Mouse (Mus musculus) granulocyte monocyte progenitor cell, adult 5-6 weeks (primary cell): Measurements from ENCODE around the gene Tmem210. TPM values are rescaled to one million over a fixed set of nuclear protein-coding genes. Genes with fewer than 3 reads are reported as not detected.
"Not testable (repeated sequence)": the region's sequence is repeated elsewhere in the genome, so short reads cannot be mapped to it uniquely, and the experiment has no call there.

Experiments used
- ATAC-seq: replicated peaks from 2 replicates; pipeline ENCODE4 v1.8.0; 2016; ENCODE audit warnings: mild to moderate bottlenecking, moderate TSS enrichment, inconsistent platforms; ENCODE audit not compliant: poor library complexity, severe bottlenecking
- total RNA-seq, 2 experiments: library from RNA; stranded (forward) in 1 of 2; stranded (reverse) in 1 of 2; fragments of 200-712, 200-1000 nt in 1 of 2; fragments of >200 nt in 1 of 2; fragmentation: Nextera tagmentation in 1 of 2; gene quantifications; 2 replicates each; pipeline ENCODE4 v1.2.3; 2014 to 2017

Gene Tmem210
- not detected in 2 replicates for total RNA-seq (2014; fragmentation: Nextera tagmentation)
- total RNA-seq (2017), result not detected in 2 replicates

DNA sequence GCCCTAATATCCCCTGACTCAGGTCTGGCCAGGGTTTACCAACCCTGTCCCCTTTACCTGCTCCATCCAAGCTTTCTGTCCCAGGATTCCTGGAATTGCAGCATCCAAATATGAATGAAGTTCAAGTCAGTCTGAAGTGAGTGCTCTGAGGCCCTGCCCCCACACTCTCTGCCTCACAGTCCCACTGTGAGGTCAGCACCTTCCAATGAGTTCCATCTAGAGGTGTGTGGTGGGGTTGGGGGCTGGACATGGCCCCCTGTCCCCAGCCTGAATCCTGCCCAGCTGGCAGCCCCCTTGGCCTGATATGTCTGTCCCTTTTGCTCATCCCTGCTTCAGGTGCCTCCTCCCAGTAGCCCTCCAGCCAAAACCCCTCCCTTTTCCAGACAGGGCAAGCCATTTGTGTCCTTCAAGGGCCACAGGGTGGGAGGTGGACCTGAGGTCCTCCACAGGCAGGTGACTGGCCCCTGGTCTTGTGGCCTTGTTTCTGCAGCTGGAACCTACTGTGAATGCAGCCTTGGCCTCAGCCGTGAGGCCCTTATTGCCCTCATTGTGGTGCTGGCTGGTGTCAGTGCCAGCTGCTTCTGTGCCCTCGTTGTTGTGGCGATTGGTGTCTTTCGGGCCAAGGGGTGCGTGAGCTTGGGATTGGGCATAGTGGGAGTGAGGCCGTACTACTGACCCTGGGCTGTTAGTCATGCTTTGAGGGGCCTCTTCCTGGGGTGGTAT is at the start of gene Tmem210:
TSS of gene Tmem210 (plus strand) at position 219 of the 723 bp plus-strand sequence.
- no peak for ATAC-seq

DNA sequence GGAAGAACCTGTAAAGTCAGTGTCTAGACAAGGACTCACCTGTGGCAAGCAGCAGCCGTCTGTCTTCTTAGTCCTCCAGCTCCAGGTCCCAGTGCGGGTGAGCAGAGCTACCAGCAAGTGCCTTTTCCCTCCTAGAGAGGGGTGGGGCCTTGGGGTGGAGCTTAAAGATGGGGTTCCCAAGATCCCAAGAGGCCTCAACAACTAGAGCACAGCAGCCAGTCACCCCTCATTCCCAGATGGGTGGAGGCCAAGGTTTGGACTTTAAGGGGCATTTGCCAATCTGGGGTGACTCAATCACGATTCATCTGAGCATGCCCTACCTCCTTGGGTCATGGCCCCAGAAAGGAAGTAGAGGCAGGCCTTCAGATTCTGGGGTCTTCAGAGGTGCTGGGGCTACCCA is 48.2 kb upstream of the Tmem210 start:
- ATAC-seq, result no peak

- no peak for ATAC-seq
These were observed 47.6 kb upstream of the Tmem210 start for GRCm38 (mm10) chr2:25240310-25240709.

- ATAC-seq, result peak; percentile 82
These were observed 47.1 kb upstream of the Tmem210 start for GRCm38 (mm10) chr2:25240723-25241437.

GRCm38 (mm10) chr2:25241438-25241775 is 46.5 kb upstream of the Tmem210 start:
- no peak for ATAC-seq

GRCm38 (mm10) chr2:25242101-25242506 is 45.8 kb upstream of the Tmem210 start, which contains the start of the genes Rnf208 and Cysrt1:
Gene Rnf208, plus strand, starts transcription at chr2:25242255.
Gene Cysrt1, minus strand, starts transcription at chr2:25242452.
- ATAC-seq, result no peak

DNA sequence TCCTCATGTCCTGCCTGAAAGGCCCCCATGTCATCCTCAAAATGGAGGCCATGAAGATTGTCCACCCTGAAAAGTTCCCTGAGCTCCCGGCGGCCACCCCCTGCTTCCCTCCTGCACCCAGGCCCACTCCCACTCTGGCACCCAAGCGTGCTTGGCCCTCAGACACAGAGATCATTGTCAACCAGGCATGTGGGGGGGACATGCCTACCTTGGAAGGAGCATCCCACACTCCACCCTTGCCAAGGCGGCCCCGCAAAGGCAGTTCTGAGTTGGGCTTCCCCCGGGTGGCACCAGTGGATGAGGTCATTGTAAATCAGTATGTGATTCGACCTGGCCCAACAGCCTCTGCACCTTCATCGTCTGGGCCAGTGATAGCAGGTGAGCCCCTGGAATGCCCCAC is 44.6 kb upstream of the Tmem210 start:
- no peak for ATAC-seq

- ATAC-seq, result no peak
These were observed 43.8 kb upstream of the Tmem210 start for GRCm38 (mm10) chr2:25244144-25244543.

- ATAC-seq, result no peak
These were observed 41.5 kb upstream of the Tmem210 start, which contains the start of gene AL732309.1 for GRCm38 (mm10) chr2:25246183-25247072. Gene AL732309.1, minus strand, starts transcription at chr2:25246863.

GRCm38 (mm10) chr2:25252331-25252730 is 35.6 kb upstream of the Tmem210 start:
- ATAC-seq, result no peak

DNA sequence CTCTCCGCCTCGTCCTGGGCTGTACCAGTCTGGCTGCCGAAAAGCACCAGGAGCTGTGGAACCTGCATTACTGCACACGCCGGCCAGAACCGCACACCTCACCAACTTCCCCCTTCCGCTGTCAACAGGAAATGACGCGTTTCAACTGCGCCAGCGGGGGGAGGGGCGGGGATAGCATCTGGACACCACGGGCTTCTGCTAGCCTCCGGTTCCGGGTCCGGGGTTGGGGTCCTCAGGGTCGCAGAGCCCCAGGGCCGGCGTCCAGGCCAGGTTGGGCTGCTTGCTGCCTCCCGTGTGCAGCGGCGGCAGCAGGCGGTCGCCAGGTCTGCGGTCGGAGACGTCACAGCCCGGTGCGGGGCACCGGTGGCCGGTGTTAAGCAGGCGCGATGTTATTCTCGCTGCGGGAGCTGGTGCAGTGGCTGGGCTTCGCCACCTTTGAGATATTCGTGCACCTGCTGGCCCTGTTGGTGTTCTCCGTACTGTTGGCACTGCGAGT is 32.6 kb upstream of the Tmem210 start, which contains the start of gene Tmem203:
TSS of gene Tmem203 (plus strand) at position 156 of the 496 bp plus-strand sequence.
- ATAC-seq, result peak; percentile 91

- ATAC-seq, result peak; percentile 62
These were observed 31.4 kb upstream of the Tmem210 start for GRCm38 (mm10) chr2:25256443-25257109.

DNA sequence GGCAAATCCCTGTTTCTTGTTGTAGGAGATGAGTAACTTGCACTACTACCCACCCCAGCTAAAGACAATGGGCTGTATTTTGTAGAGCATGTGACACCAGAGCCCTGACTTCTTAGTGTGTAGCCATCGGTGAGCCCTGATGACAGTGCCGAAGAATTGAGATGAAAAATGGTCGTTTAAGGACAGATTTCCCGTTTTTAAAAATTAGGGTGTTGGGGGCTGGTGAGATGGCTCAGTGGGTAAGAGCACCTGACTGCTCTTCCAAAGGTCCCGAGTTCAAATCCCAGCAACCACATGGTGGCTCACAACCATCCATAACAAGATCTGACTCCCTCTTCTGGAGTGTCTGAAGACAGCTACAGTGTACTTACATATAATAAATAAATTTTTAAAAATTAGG is 30.7 kb upstream of the Tmem210 start:
- not testable (repeated sequence) for ATAC-seq

DNA sequence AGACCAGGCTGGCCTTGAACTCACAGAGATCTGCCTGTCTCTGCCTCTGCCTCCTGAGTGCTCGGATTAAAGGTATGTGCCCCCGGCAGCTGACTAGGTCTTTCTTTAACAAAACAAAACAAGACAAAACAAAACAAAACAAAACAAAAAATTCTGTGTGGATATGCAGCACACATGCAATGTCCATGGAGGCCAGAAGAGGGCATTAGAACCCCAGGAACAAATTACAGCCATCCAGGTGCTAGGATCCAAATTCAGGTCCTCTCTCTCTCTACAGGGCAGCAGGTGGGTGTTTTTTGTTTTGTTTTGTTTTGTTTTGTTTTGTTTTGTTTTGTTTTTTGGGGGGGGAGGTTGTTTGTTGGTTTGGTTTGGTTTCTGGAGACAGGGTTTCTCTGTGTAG is 29.1 kb upstream of the Tmem210 start:
- ATAC-seq, result no peak

DNA sequence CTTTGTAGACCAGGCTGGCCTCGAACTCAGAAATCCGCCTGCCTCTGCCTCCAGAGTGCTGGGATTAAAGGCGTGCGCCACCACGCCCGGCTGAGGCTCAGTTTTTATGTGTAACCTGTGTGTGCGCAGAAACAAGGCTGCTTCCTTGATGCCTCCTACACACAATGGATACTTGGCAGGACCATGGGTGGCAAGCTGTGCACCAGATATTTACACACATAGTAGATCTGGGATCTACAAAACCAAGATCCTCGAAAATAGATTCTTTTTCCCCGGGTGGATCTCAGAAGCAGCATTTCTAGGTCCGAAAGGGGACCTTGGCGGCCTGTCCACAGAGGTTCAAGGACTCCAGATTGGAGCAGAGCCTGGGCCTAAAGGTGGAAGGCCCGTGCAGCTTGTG is 26.1 kb upstream of the Tmem210 start:
- ATAC-seq, result no peak

GRCm38 (mm10) chr2:25262291-25262767 is 25.6 kb upstream of the Tmem210 start, which contains the start of gene Tprn:
Gene Tprn, plus strand, starts transcription at chr2:25262618.
- peak; percentile 89 for ATAC-seq

DNA sequence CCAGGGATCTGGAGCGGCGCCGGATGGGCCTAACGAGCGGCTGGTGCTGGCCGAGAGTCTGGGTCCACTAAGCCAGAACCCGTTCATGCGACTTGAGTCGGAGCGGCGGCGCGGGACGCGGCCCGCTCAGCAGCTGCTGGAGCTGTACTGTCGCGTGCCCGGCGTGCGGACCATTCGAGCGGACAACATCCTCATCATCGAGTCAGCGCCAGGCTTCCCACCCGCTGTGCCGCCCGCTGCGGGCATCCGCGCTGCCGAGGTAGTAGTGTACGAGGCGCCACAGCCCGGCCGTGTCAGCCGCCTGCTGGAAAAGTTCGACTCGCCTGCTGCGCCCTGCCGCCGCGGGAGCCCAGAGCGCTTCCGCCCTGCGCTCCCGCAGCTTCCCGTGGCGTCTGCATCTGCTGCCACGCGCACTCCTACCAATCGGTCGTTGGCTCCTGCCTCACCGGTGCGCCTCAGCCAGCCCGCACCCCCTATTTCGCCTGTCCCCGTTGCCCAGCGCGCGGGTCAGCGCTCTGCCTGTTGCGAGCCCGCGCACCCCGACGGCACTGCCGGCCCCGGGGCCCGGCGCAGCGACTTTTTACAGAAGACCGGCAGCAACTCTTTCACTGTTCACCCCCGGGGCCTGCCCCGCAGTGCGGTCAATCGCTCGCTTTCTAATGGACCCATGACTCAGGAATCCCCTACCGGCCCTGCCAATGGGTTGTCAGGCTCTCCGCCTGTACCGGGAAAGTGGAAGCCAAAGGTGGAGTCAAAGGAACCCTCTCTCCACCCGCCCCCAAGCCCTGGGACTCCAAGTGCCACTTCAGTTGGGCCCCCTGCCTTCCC is 24.9 kb upstream of the Tmem210 start:
- peak; percentile 20 for ATAC-seq

DNA sequence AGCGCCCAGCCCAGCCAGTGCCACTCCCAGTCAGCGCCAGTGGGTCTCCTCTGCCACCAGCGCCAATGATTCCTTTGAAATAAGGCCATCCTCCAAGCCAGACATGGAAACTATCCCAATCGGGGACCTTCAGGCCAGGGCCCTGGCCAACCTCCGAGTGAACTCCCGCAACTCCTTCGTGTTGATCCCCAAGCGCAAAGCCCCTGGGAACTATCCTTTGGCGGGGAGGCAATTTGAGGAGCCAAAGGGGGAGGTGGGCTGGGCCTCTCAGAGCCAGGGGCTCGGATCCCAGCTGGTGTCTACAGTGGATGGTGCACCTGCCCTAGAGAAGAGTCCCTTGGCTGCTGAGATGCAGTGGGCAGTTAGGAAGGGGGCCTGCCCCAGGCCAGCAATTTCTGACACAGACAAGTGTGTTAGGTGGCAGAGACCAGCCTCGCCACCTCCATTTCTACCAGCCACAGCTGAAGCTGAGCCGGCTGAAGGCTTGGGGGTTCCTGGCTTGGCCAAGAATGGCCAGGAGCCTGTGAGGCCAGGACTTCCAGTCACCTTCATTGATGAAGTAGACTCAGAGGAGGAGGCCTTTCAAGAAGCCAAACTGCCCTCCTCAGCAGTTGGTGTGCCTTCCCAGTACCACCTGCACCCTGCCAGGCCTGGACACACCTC is 24.2 kb upstream of the Tmem210 start:
- no peak for ATAC-seq
